Mouse (Mus musculus) ES-E14 (cell line): ENCODE results near the gene Trarg1.

Experiments
- HCFC1 ChIP-seq: IDR thresholded peaks from 2 replicates; pipeline ENCODE4 v1.6.1; 2012; ENCODE audit warnings: low read length, inconsistent platforms, borderline replicate concordance; ENCODE audit not compliant: insufficient read depth
- MAFK ChIP-seq: IDR thresholded peaks from 2 replicates; pipeline ENCODE4 v1.6.1; 2014; ENCODE audit warnings: mild to moderate bottlenecking, low read depth, low read length, inconsistent platforms; ENCODE audit not compliant: insufficient read depth
- ZC3H11A ChIP-seq: IDR thresholded peaks from 2 replicates; pipeline ENCODE4 v1.6.1; 2012; ENCODE audit warnings: low read depth, mild to moderate bottlenecking, inconsistent platforms, low read length, borderline replicate concordance
- ZNF384 ChIP-seq: IDR thresholded peaks from 2 replicates; pipeline ENCODE4 v1.6.1; 2012; ENCODE audit warnings: low read depth, low read length, inconsistent platforms

- TF ChIP-seq ZC3H11A = no peak
- no peak for TF ChIP-seq ZNF384
- TF ChIP-seq MAFK = no peak
- TF ChIP-seq HCFC1 = no peak
Measured at GRCm38 (mm10) chr11:76650862-76651560, 28.6 kb upstream of the Trarg1 start.
